In genomic region chr13:30166138-30167090, GRCm38 (mm10) we compare ENCODE assay signal across 22 mouse cellular contexts. TPM values are rescaled to one million over a fixed set of nuclear protein-coding genes. Genes with fewer than 3 reads are reported as not detected.
DNase-seq lines count a peak whose midpoint lies in the region; ATAC-seq and TF ChIP-seq lines count a peak whose summit lies in the region.
"Had no signal": no experiment of that assay in that cellular context is flagged by ENCODE, and none has a peak within 500 bp of the region (broad histone marks: within the 10 kb centered on the region; RNA-seq: fewer than 3 reads in every experiment).

No protein-coding gene starts in this region.

- no peaks in the 10 kb centered on the region for H3K27me3 ChIP-seq in intestine, embryonic 16.5 days (replicated peaks; ENCODE audit: control insufficient read depth, insufficient read depth, low read length)
- H3K27me3 ChIP-seq: embryonic facial prominence, embryonic 13.5 days; forebrain, embryonic 12.5 days; limb, embryonic 15.5 days; neural tube, embryonic 12.5 days had no signal

- no peak overlapping the region for H3K9ac ChIP-seq in intestine, embryonic 16.5 days (ENCODE audit: low read depth, low read length)
- H3K9ac ChIP-seq: embryonic facial prominence, embryonic 13.5 days; forebrain, embryonic 12.5 days; limb, embryonic 15.5 days; lung, embryonic 14.5 days; neural tube, embryonic 12.5 days had no signal

- H3K27ac ChIP-seq in intestine, embryonic 16.5 days (ENCODE audit: low read length): no peak overlapping the region
- H3K27ac ChIP-seq: embryonic facial prominence, embryonic 13.5 days; forebrain, embryonic 12.5 days; heart, embryonic 10.5 days; hindbrain, embryonic 10.5 days; limb, embryonic 15.5 days; neural tube, embryonic 12.5 days had no signal

- H3K4me2 ChIP-seq in intestine, embryonic 16.5 days (ENCODE audit: low read depth, low read length): no peak overlapping the region
- H3K4me2 ChIP-seq: embryonic facial prominence, embryonic 13.5 days; forebrain, embryonic 12.5 days; limb, embryonic 15.5 days; lung, embryonic 14.5 days; neural tube, embryonic 12.5 days had no signal

- no peaks in the 10 kb centered on the region for H3K9me3 ChIP-seq in intestine, embryonic 16.5 days (ENCODE audit: control insufficient read depth, low read length)
- H3K9me3 ChIP-seq: embryonic facial prominence, embryonic 13.5 days; forebrain, embryonic 12.5 days; heart, embryonic 10.5 days; limb, embryonic 15.5 days; neural tube, embryonic 12.5 days had no signal

- TF ChIP-seq POLR2A in lung, adult 2 months (IDR thresholded peaks at IDR 0.05; ENCODE audit: borderline replicate concordance, extremely low read depth, low read depth, low read length): no peak

- H3K36me3 ChIP-seq in intestine, embryonic 16.5 days (ENCODE audit: control insufficient read depth, insufficient read depth, low read length): no peaks in the 10 kb centered on the region
- H3K36me3 ChIP-seq: forebrain, embryonic 12.5 days; heart, embryonic 10.5 days; hindbrain, embryonic 10.5 days; limb, embryonic 15.5 days; neural tube, embryonic 12.5 days had no signal

- peak overlapping the region; percentile 16 for H3K4me3 ChIP-seq in lung, adult 2 months (replicated peaks; ENCODE audit: extremely low read depth, low read depth, low read length)
- H3K4me3 ChIP-seq in intestine, embryonic 16.5 days (ENCODE audit: low read length): no peak overlapping the region
- H3K4me3 ChIP-seq: embryonic facial prominence, embryonic 13.5 days; forebrain, embryonic 12.5 days; heart, embryonic 10.5 days; hindbrain, embryonic 10.5 days; limb, embryonic 15.5 days; neural tube, embryonic 12.5 days had no signal

- no peak for TF ChIP-seq CTCF in lung, adult 2 months (IDR thresholded peaks at IDR 0.05; ENCODE audit: insufficient read depth, low read length)

- 33% methylated on average over 14 of the region's 14 CpGs for WGBS in lung, adult 2 months
- 75% methylated on average over 12 of the region's 14 CpGs for WGBS in intestine, embryonic 16.5 days

- ATAC-seq in intestine, embryonic 16.5 days: no peak

- H3K4me1 ChIP-seq in lung, adult 2 months (ENCODE audit: control insufficient read depth, insufficient read depth, low read length): peaks cover 3% of the 10 kb centered on the region
- H3K4me1 ChIP-seq in intestine, embryonic 16.5 days (ENCODE audit: control insufficient read depth, insufficient read depth, low read length): no peaks in the 10 kb centered on the region
- H3K4me1 ChIP-seq: forebrain, embryonic 12.5 days; heart, embryonic 10.5 days; hindbrain, embryonic 10.5 days; limb, embryonic 15.5 days; neural tube, embryonic 12.5 days had no signal

- intact Hi-C loops in heart, postnatal 25 days (cut with DNase I): no loop called here

- DNase-seq in lung, adult 2 months: no peak
- no peak for DNase-seq in lung, postnatal 14 days
- peak; percentile 24 to 42 for DNase-seq in CD8-positive naive resting alpha-beta T cell, adult 2 months (ENCODE audit: low read depth in 2 of 2, low spot score in 2 of 2)
- DNase-seq in induced T-regulatory cell, adult 2 months (ENCODE audit: low read depth): peak; percentile 83
- peak; percentile 25 for DNase-seq in thymus, postnatal 14 days
- DNase-seq in heart, postnatal 25 days (ENCODE audit: low spot score): no peak
- no peak for DNase-seq in gastrocnemius, postnatal 10 days
- DNase-seq: adrenal gland, postnatal 14 days; cerebellum, postnatal 25 days; kidney, adult 18-20 months; kidney, postnatal 4 days; lung, embryonic 14.5 days; midbrain, embryonic 14.5 days; retina, postnatal 1 day; spleen, adult 18-20 months had no signal

RNA-seq across cellular contexts. Expression of gene Mboat1, which starts 30.1 kb away (rescaled TPM):
- 7.0 and 7.5 TPM in 2 replicates for polyA plus RNA-seq in lung, adult 2 months (2012; rRNA removed)
- total RNA-seq in heart, postnatal 25 days (2021): 1 to 10 TPM in 1 of 2 experiments, under 1 TPM in 1; 0.99 to 2.7 TPM
- total RNA-seq in gastrocnemius, postnatal 10 days (2021): 1 to 10 TPM; 7.4 to 7.6 TPM
- 37.4 and 44.2 TPM in 2 replicates for polyA plus RNA-seq in intestine, embryonic 16.5 days (2015; fragmentation: Nextera tagmentation; extraction: Ambion mirVana)

Comparison
In these comparisons a context has a peak if more than half of its experiments do, and no peak if none do; other contexts are left out.
1. DNase-seq: peak in CD8-positive naive resting alpha-beta T cell, adult 2 months (2 of 2), induced T-regulatory cell, adult 2 months (single experiment) and thymus, postnatal 14 days (single experiment); none in lung, adult 2 months (single experiment), lung, postnatal 14 days (single experiment), heart, postnatal 25 days (single experiment) and gastrocnemius, postnatal 10 days (single experiment).